Mouse (Mus musculus) liver, embryonic 16.5 days (tissue): ENCODE data around the gene Ift81. TPM values are rescaled to one million over a fixed set of nuclear protein-coding genes. Genes with fewer than 3 reads are reported as not detected.
A peak's percentile ranks its signal among the peaks of the same experiment; 100 is the strongest.

Source experiments
- ATAC-seq: fragments of 200-750 bp; cut with Nextera tagmentation; 2 replicates; pipeline ENCODE4 v1.8.0; 2017; ENCODE audit warnings: low read depth, mild to moderate bottlenecking, moderate number of reproducible peaks, moderate library complexity
- H3K27ac ChIP-seq: fragments of 300-500 bp; sonication (generic); 2 replicates; pipeline ENCODE4 v1.5.1; 2014; ENCODE audit warnings: mild to moderate bottlenecking, low read length
- H3K27me3 ChIP-seq: fragments of 300-500 bp; sonication (generic); 2 replicates; pipeline ENCODE4 v1.6.1; 2014; ENCODE audit warnings: low read depth, low read length, mixed read lengths; ENCODE audit not compliant: control insufficient read depth, insufficient read depth
- H3K36me3 ChIP-seq: fragments of 300-500 bp; sonication (generic); 2 replicates; pipeline ENCODE4 v1.6.1; 2014; ENCODE audit warnings: mild to moderate bottlenecking; ENCODE audit not compliant: control insufficient read depth, insufficient read depth
- H3K4me1 ChIP-seq: fragments of 300-500 bp; sonication (generic); 2 replicates; pipeline ENCODE4 v1.6.1; 2014; ENCODE audit warnings: low read depth, low read length, mixed read lengths; ENCODE audit not compliant: control insufficient read depth
- H3K4me2 ChIP-seq: fragments of 300-500 bp; sonication (generic); 2 replicates; pipeline ENCODE4 v1.6.1; 2014; ENCODE audit warnings: low read depth, low read length, mixed read lengths
- H3K4me3 ChIP-seq: fragments of 300-500 bp; sonication (generic); 2 replicates; pipeline ENCODE4 v1.5.1; 2014; ENCODE audit warnings: low read depth, mild to moderate bottlenecking, low read length
- H3K9ac ChIP-seq: fragments of 300-500 bp; sonication (generic); 2 replicates; pipeline ENCODE4 v1.6.1; 2014; ENCODE audit warnings: low read depth, low read length
- H3K9me3 ChIP-seq: fragments of 300-500 bp; sonication (generic); replicated peaks from 2 replicates; pipeline ENCODE4 v1.6.1; 2016; ENCODE audit warnings: low read length; ENCODE audit not compliant: control insufficient read depth
- WGBS: fragments of 180-500 bp; shearing (Covaris S2); extraction: QIAGEN DNeasy Blood & Tissue Kit; methylation state at CpG from one replicate; pipeline ENCODE4 v1.1.7; 2014; ENCODE audit not compliant: insufficient replicate concordance; 5-methylcytosine and 5-hydroxymethylcytosine counted together
- polyA plus RNA-seq: library from polyadenylated mRNA; unstranded; fragments of >200 nt; fragmentation: Nextera tagmentation; extraction: Ambion mirVana; gene quantifications from 2 replicates; pipeline ENCODE4 v1.2.1, GENCODE M21; 2015

The Ift81 gene
- polyA plus RNA-seq, 1 experiment from 2014 or later: 1.9 TPM

- Histone ChIP-seq H3K27me3 (no peaks in the 10 kb centered on the region), H3K4me3 (no peak overlapping the region), H3K4me2 (no peak overlapping the region), H3K4me1 (no peaks in the 10 kb centered on the region), H3K9me3 (no peaks in the 10 kb centered on the region), H3K36me3 (no peaks in the 10 kb centered on the region), H3K9ac (no peak overlapping the region), H3K27ac (no peak overlapping the region)
- 61% methylated on average over 7 of the region's 7 CpGs for WGBS
- ATAC-seq: no peak
Measured at GRCm38 (mm10) chr5:122576683-122577329, 37.5 kb downstream of the Ift81 start.

- WGBS: 57% methylated on average over 5 of the region's 5 CpGs
- no peak for ATAC-seq
- no peaks in the 10 kb centered on the region for H3K9me3 ChIP-seq
- no peak overlapping the region for H3K27ac ChIP-seq
- no peaks in the 10 kb centered on the region for H3K27me3 ChIP-seq
- H3K4me3 ChIP-seq: no peak overlapping the region
- no peaks in the 10 kb centered on the region for H3K36me3 ChIP-seq
- H3K4me2 ChIP-seq: no peak overlapping the region
- no peaks in the 10 kb centered on the region for H3K4me1 ChIP-seq
- no peak overlapping the region for H3K9ac ChIP-seq
Measured at GRCm38 (mm10) chr5:122572001-122572400, 42.3 kb downstream of the Ift81 start.

- Histone ChIP-seq H3K9me3 (no peaks in the 10 kb centered on the region), H3K36me3 (no peaks in the 10 kb centered on the region), H3K9ac (no peak overlapping the region), H3K27me3 (no peaks in the 10 kb centered on the region), H3K27ac (no peak overlapping the region), H3K4me2 (no peak overlapping the region), H3K4me3 (no peak overlapping the region), H3K4me1 (no peaks in the 10 kb centered on the region)
- ATAC-seq: no peak
- 79% methylated on average over 8 of the region's 8 CpGs for WGBS
Measured at GRCm38 (mm10) chr5:122566626-122567025, 47.7 kb downstream of the Ift81 start.

- Histone ChIP-seq H3K9ac (no peak overlapping the region), H3K36me3 (no peaks in the 10 kb centered on the region), H3K4me1 (no peaks in the 10 kb centered on the region), H3K27ac (no peak overlapping the region), H3K4me3 (no peak overlapping the region), H3K9me3 (no peaks in the 10 kb centered on the region), H3K4me2 (no peak overlapping the region), H3K27me3 (no peaks in the 10 kb centered on the region)
- WGBS: 42% methylated on average over 8 of the region's 8 CpGs
- ATAC-seq: no peak
Measured at GRCm38 (mm10) chr5:122560654-122561053, 53.7 kb downstream of the Ift81 start.

- H3K27me3 ChIP-seq: no peaks in the 10 kb centered on the region
- no peaks in the 10 kb centered on the region for H3K36me3 ChIP-seq
- ATAC-seq: no peak
- H3K4me1 ChIP-seq: no peaks in the 10 kb centered on the region
- H3K4me2 ChIP-seq: no peak overlapping the region
- H3K9me3 ChIP-seq: no peaks in the 10 kb centered on the region
- no peak overlapping the region for H3K4me3 ChIP-seq
- no peak overlapping the region for H3K9ac ChIP-seq
- 79% methylated on average over 10 of the region's 10 CpGs for WGBS
- H3K27ac ChIP-seq: no peak overlapping the region
Measured at GRCm38 (mm10) chr5:122558127-122558526, 56.2 kb downstream of the Ift81 start.

- H3K36me3 ChIP-seq: no peaks in the 10 kb centered on the region
- H3K4me3 ChIP-seq: no peak overlapping the region
- no peak overlapping the region for H3K4me2 ChIP-seq
- H3K9me3 ChIP-seq: no peaks in the 10 kb centered on the region
- no peaks in the 10 kb centered on the region for H3K4me1 ChIP-seq
- H3K27ac ChIP-seq: no peak overlapping the region
- WGBS: 19% methylated on average over 2 of the region's 2 CpGs
- H3K27me3 ChIP-seq: no peaks in the 10 kb centered on the region; the same call in 1 of the 2 replicates
- H3K9ac ChIP-seq: no peak overlapping the region
- peak; percentile 84 for ATAC-seq
Measured at GRCm38 (mm10) chr5:122555107-122555506, 59.2 kb downstream of the Ift81 start.

- H3K4me2 ChIP-seq: no peak overlapping the region
- no peaks in the 10 kb centered on the region; the same call in 1 of the 2 replicates for H3K27me3 ChIP-seq
- H3K9ac ChIP-seq: no peak overlapping the region
- WGBS: 64% methylated on average over 9 of the region's 9 CpGs
- no peak overlapping the region for H3K27ac ChIP-seq
- H3K4me1 ChIP-seq: no peaks in the 10 kb centered on the region; the same call in none of the 2 replicates
- no peaks in the 10 kb centered on the region for H3K36me3 ChIP-seq
- H3K9me3 ChIP-seq: no peaks in the 10 kb centered on the region
- no peak for ATAC-seq
- H3K4me3 ChIP-seq: no peak overlapping the region
Measured at GRCm38 (mm10) chr5:122552638-122553037, 61.7 kb downstream of the Ift81 start.

- H3K27ac ChIP-seq: no peak overlapping the region
Measured at GRCm38 (mm10) chr5:122550460-122550859, 63.9 kb downstream of the Ift81 start.

GRCm38 (mm10) chr5:122548671-122549070 is 65.6 kb downstream of the Ift81 start:
- Histone ChIP-seq H3K27ac (peak overlapping the region; percentile 42; the same call in 1 of the 2 replicates), H3K4me2 (no peak overlapping the region), H3K9me3 (no peaks in the 10 kb centered on the region), H3K9ac (no peak overlapping the region), H3K4me3 (no peak overlapping the region), H3K4me1 (no peaks in the 10 kb centered on the region; the same call in none of the 2 replicates), H3K36me3 (no peaks in the 10 kb centered on the region), H3K27me3 (no peaks in the 10 kb centered on the region; the same call in 1 of the 2 replicates)
- 49% methylated on average over 6 of the region's 6 CpGs for WGBS
- ATAC-seq: peak; percentile 59

More at GRCm38 (mm10) chr5:122550460-122550859, 63.9 kb downstream of the Ift81 start:
- no peak for ATAC-seq
- Histone ChIP-seq H3K27me3 (no peaks in the 10 kb centered on the region; the same call in 1 of the 2 replicates), H3K4me2 (no peak overlapping the region), H3K4me1 (no peaks in the 10 kb centered on the region; the same call in none of the 2 replicates), H3K9me3 (no peaks in the 10 kb centered on the region), H3K9ac (no peak overlapping the region), H3K36me3 (no peaks in the 10 kb centered on the region), H3K4me3 (no peak overlapping the region)
- 54% methylated on average over 8 of the region's 8 CpGs for WGBS
